Mouse (Mus musculus) layer of hippocampus, postnatal 36 days (tissue): Measurements from ENCODE around the gene 2310079G19Rik. TPM values are rescaled to one million over a fixed set of nuclear protein-coding genes. Genes with fewer than 3 reads are reported as not detected.

ENCODE experiments used
- DNase-seq, 2 experiments: peaks; one replicate each; pipeline ENCODE4 v3.0.0; 2022
- total RNA-seq, 2 experiments: library from RNA; stranded (reverse); gene quantifications; 2 replicates each; pipeline ENCODE4 v1.2.3; 2021

Gene 2310079G19Rik
- not detected for total RNA-seq

DNA sequence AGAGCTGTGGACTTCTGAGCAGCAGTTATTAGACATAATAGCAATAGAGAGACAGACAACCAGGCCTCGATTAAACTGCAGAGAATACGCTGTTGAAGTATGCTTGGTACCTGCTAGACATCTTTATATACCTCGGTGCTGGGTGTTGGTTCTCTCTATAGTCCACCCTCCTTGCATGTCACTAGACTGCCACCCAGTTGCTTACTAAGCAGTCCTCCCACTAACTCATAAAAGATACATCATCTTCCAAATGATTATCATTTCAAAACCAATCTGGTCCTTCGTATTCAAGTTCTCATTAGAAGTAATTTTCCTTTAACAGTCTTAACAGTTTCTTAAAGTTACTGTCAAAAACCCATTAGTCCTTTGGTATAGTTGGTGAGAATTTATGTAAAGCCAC lies at the start of gene 2310079G19Rik:
2310079G19Rik (minus strand) TSS at position 101 of the 400 bp plus-strand sequence.
- DNase-seq: no peak

DNA sequence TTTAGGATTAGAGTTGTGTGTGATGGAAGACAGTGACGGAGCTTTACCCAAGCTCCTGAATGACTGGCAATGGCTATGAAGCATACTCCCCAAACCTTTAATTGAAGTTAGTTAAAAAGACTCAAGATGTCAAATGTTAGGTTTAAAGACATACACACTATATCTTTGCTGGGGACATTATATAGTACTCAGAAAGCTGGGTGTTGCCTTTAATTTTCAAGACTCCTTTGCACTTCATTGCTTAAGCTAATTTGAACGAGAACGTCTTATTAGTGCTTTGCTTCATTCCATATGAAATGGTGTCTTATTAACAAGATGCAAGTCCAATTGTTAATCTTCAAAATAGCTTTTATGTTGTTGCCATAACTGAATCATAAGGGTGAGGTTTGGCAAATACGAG lies 44.1 kb upstream of the 2310079G19Rik start, which contains the start of gene Krtap27-1:
Krtap27-1 (minus strand) TSS at position 101 of the 400 bp plus-strand sequence.
- DNase-seq: no peak

DNA sequence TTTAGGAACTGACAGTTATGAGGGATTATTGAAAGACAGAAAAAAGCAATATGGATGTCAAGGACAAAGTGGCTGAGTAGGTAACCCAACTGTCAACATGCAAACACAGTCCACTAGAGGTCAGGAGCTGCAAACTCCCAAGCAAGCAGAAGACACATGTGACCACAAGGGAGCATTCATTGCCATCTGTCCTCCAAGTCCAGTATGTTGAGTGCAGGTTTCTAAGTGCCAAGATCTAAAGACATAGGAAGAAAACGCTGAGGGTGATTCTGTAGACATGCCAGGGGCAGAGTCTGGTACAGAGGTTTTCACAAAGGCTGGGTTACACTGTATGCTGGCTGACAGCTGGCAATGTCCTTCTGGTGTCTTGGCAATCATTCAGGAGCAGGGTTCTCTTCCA lies 30.0 kb upstream of the 2310079G19Rik start:
- DNase-seq: no peak

DNA sequence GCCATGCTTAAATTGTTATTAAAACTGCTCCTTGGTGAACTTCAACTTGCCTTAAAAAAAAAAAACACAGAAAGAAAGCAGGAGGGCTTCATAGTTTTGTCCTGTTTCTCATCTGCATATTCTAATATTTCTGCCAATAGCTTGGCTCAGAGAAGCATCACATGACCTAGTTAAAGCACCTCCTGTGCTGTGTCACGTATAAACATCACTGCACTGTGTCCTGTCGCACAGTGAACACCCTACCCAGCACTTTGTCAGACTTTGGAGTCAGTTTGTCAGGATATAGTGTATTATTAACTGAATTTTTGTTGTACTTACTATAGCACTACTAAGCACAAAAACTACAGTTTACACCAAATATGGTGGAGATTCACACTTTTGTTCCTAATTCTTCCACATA lies 24.5 kb upstream of the 2310079G19Rik start:
- no peak for DNase-seq

DNA sequence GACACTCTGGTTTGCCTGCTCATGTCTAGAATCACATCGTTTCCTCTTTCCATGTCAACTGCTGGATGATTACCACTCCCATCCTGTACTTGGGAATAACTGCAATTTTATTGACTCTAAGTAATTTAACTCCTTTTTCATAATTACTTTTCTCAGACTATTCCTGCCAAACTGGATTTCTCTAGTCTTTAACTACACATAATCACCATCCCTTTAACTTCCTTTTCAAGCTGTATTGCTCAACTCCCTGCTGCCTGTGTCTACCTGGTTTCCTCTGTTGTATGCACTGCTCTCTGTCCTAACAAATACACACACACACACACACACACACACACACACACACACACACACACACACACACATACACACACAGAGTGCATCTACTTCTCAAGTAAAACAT lies 23.6 kb upstream of the 2310079G19Rik start:
- no peak for DNase-seq

DNA sequence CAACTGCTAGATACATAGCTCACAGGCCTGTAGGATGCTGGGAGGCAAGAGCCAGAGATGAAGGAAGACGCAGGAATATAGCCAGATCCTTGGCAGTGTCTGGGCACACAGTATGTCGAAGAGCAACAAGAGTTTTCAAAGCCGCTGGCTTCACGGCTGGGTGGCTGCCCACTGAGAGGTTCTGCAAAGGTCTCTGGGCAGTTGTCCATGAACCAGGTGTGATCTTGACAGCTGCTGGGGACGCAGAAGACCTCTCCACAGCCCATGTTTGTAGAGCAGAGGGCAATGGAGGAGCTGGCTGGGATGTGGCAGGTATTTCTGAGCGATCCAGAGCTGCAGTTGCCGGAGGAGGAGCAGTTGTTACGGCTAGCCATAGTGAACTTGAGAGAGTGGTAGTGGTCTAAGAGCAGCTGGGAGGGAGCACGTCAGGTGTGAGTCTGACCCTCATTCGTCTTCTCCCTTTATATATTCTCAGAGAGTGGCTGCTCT lies 19.9 kb upstream of the 2310079G19Rik start, which contains the start of gene Krtap26-1:
Krtap26-1 (minus strand) TSS at position 439 of the 489 bp plus-strand sequence.
- no peak for DNase-seq

DNA sequence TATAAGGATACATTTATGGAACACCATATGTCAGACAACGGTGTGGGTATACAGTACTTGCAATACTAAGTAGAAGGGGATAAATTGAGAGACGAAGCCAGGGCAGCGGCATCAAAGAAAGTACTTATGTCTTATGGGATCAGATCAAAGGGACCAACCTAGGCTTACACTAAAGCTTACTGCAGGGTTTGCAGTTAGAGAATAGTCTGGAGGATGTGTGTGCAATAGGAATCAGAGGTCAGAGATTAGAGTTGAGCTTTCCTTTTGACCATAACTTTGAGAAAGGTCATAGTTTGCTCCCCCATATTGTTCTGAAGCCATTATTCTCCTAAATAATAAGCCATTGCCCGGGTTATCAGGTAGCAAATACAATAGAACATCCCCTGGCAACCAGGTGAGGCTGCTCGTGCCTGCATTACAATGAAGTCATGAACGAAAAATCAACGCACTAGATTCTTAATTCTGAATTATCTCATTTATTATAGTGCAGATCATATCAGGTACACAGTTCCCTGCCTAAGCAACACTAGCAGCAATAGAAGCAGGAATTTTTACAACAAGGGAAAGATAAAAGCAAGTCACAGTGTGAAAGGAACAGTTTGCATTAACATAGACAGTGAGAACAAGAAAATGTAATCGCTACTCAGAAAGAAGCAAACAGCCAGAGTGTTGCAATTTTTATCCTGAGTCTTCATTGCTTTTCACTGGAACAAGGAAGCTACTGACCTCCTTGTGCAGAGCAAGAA lies 19.1 kb upstream of the 2310079G19Rik start:
- no peak for DNase-seq

DNA sequence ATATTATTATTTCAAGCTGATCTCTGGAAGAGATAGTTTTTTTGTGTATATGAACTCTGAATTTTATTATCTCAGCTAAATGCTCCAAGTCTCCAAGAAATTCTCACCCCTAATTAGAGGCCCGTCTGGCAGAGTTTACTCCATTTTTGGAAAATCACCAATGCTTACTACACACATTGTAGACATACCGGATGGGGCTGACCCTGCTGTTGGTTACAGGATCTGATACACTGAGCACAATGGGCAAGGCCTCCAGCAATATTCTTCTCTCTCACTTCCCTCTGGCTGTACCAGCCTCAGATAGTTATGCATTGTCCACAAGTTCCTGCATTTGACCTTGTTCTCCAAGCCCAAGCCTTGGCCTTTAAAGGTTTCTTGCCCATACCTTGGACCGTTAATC lies 12.6 kb upstream of the 2310079G19Rik start:
- DNase-seq: no peak

DNA sequence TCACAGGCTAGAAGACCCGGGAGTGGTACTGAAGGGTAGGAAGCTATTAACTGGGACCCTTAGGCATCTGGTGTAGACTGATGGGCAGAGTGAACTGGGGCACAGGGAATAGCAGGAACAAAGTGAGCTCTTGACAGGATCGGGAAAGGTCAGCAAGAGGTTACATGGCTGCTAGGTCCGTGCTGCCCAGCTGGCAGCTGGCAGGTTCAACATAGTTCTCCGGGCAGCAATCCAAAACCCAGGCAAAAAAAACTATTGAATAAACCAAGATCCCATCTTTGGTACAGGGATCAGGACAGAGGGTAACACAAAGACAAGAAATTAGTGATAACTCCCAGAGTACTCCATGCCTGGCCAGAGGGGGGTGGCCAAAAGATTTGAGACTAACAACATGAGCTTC lies 7.7 kb upstream of the 2310079G19Rik start:
- DNase-seq: no peak

DNA sequence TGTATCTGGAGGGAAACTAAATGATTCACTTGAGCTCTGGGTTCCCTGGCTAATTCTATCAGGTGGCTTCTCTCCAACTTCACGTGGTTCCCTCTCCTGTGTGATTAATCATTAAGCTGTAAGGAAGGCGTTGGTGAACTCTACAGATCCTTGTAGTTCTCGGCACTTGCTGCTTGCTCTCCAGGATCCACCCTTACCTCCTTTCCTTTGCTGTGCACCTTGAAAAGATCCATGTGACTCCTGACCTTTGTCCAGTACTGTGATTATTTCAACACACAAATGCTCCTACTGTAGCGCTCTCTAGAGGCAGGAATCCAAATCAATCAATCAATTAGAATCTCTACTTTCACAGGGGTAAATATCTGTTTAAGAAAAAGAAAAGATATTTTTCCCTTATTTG lies 4.0 kb upstream of the 2310079G19Rik start:
- no peak for DNase-seq

DNA sequence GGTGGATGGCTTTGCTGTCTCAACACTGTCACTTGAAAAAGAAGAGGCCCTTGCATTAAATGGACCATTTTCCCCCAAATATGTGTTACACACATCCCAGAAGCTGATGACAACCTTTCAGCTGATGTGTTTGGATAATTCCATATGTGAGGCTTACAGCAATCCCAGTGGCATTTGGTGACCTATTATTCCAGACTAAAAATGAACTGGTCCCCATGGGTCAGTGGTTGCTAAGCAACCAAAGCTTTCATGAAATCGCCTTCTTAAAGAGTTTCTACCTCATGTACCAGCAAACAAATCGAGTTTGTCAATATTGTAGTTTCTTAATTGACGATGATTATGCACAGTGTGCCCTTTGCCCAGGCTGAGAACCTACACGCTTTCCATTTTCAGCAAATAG lies 14.8 kb downstream of the 2310079G19Rik start:
- no peak for DNase-seq

DNA sequence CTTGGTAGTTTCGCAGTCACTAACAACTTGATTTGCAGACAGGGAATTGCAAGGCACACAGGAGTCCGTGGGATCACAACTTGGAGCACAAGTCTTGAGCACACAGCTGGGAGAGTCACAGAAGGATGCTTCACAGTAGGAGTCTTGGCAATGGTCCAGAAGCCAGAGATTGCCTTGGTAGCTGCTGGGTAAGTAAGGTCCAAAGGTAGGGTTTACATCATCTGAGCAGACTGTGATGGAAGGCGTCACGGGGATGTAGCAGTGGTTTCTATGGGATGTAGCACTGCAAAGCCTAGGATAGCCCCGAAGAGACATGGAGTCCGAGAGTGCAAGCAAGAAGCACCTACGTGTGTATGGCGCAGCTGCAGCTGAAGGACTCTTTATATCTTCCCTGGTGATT lies 15.5 kb downstream of the 2310079G19Rik start, which contains the start of gene Krtap24-1:
Krtap24-1 (minus strand) TSS at position 358 of the 400 bp plus-strand sequence.
- DNase-seq: no peak

DNA sequence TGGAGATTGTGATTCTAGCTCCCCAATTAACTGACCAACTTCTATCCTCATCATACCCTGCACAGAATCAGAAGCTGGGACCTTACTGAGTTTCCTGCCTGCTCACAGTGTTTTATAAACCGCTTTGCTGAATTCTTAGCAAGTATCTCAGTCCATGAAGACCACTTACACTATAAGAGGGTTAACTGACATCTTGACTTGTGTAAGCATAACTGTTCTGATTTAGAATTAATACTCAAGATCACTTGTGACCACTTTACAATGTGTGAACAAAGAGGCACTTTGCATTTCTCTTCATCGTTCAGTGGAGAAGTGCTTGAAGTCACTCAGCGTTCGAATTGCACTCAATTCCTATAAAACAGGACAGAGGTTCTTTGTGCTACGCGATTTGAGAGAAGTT lies 22.9 kb downstream of the 2310079G19Rik start:
- no peak for DNase-seq

DNA sequence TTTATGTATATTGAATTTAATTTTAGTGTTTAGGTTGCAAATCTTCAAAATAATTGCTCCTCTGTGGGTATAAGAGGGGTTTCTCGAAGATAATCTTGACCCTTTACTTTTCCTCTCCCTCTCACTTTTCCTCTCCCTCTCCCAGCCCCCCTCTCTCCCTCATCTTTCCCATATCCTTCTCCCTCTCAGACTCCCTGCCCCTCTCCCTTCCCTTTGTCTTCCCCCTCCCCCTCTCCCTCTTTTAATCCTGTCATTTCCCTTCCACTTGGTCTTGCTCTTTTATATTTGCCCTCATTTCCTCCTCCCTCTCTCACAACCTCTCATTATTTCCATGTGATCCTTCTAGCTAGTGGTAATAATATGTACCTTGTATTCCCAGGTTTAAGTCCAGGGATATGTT lies 25.0 kb downstream of the 2310079G19Rik start:
- no peak for DNase-seq

DNA sequence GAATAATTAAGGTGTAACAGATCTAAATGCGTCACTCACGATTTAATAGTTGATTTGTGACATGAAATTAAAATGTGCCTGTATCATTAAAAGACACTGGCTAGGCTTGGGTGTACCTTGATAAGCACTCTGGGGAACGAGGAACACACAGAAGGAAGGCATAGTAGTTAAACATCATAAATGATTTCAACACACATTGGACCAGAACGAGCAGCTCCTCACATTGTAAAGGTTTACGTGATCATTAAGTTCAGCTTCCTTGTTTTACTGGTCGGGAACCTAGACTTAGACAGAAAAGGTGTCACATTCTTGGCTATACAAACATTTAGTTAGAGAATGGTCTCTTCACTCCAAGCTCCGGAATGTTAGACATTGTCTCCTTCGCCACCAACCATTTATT lies 27.2 kb downstream of the 2310079G19Rik start:
- no peak for DNase-seq

DNA sequence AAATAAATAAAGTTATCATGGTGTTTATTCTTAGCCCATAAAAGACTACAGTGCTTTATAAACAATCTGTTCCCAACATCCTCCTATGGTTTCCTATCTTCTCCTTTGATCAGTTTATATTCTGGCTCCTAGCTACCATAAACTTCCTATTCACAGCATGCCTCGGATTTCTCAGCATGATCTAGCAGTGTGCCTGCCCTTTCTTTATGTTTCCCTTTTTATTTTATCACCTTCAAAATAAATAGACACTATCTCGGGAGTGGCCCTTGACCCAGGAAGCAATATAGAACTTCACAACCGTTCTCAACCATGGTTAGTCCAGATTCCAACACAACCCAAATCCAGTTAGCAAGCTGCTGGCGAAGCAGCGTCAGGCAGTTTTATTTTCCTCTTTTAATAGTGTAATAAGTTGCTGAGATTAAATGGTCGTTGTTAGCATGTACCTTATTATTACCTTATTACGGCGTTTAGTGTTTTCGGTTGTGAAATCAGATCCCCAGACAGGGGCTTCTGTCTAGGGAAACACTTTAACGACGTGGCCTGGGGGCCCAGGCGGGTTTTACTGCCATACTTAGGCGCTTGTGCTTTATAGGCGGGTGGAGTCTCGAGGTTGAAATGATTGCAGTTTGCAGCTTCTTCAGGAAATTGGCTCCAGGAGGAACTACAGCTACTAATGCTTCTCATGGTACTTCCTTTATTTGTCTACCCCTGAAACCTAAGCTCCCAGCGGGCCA lies 27.8 kb downstream of the 2310079G19Rik start:
- no peak for DNase-seq

DNA sequence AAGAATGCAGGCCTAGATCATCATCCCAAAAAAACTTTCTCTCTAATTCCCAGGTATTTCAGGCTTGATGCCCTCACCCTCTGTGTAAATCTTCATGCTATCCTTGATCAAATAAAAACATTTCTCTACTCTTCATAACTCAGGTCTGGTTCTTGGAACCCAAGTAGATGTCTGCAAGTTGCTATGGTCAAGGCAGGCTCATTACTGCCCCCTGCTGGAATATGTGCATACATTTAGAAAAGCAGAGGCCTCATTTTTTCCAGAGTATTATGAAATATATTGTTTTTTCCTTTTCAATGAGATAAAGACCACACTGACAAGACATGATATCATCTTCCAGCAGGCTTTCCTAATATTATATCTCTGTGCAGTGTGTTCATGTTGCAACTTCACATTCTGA lies 34.7 kb downstream of the 2310079G19Rik start:
- no peak for DNase-seq

DNA sequence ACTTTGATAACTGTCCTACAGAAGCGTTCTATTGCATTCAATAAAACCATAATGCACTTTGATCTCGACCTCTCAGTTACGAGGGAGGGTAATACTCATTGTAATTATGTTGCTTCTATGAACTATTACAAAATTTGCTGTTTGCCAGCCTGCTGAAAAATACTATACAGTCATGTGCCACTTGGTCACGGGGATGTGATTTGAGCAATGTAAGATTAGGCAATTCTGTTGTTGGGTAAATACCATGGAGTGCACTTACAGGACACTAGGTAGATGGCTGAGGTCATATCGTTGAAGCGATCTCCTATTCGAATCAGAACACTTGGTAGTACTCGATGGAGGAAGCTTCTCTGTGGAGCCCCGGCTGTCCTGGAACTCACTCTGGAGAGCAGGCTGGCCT lies 44.1 kb downstream of the 2310079G19Rik start:
- DNase-seq: no peak

Other genes starting within 250 kb of the 2310079G19Rik start
- gene Cldn17, start 120.7 kb downstream of the 2310079G19Rik start, total RNA-seq: not detected
- not detected for gene Cldn8, start 64.5 kb downstream of the 2310079G19Rik start, total RNA-seq
- not detected for gene Krtap24-1, start 15.4 kb downstream of the 2310079G19Rik start, total RNA-seq
- not detected for gene Krtap26-1, start 20.1 kb upstream of the 2310079G19Rik start, total RNA-seq
- not detected for gene Krtap27-1, start 44.0 kb upstream of the 2310079G19Rik start, total RNA-seq
- not detected for gene 2310061N02Rik, start 80.3 kb upstream of the 2310079G19Rik start, total RNA-seq
- gene Krtap13-1, start 101.2 kb upstream of the 2310079G19Rik start, total RNA-seq: not detected
- gene Krtap13, start 124.0 kb upstream of the 2310079G19Rik start, total RNA-seq: not detected
- gene 2310034C09Rik, start 131.2 kb upstream of the 2310079G19Rik start, total RNA-seq: not detected
- not detected for gene 2310057N15Rik, start 146.5 kb upstream of the 2310079G19Rik start, total RNA-seq
- not detected for gene Gm5965, start 150.2 kb upstream of the 2310079G19Rik start, total RNA-seq
- not detected for gene Gm20741, start 184.6 kb upstream of the 2310079G19Rik start, total RNA-seq
- not detected for gene Krtap15, start 192.5 kb upstream of the 2310079G19Rik start, total RNA-seq
- not detected for gene Krtap14, start 198.5 kb upstream of the 2310079G19Rik start, total RNA-seq
- gene Krtap19-1, start 241.7 kb upstream of the 2310079G19Rik start, total RNA-seq: not detected
- gene Krtap19-2, start 246.6 kb upstream of the 2310079G19Rik start, total RNA-seq: not detected